In the genomic region with DNA sequence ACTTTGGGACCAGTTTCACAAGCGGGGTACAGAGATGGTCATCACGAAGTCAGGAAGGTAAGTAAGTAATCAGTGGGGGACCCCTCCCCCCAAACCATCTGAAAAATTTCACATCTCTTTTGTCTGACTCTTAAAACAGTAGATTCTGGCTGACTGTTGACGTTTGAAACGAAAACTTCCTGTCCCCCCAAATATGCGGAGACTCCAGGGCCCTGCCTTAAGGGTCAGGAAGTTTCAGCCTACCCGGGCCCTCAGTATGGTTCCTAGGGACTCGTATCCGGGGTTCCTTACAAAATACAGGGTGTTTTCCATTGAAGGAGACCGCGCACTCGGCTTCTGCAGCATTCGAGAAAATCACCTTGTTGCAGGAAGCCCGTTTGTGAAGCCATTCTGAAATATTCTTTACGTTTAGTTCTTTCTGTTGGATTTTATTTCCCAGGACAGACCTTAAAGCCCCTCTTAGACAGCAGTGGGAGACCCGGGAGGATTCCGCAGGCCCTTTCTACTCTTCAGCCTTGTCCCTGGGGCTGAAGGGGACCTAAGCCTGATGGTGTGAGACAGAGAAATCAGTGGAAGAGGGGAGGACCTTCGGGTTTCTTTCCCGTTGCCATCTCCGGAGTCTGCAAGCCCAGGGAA, we compare ENCODE assay signal across 8 mouse cellular contexts. TPM values are rescaled to one million over a fixed set of nuclear protein-coding genes. Genes with fewer than 3 reads are reported as not detected.
A peak's percentile ranks its signal among the peaks of the same experiment; 100 is the strongest.
DNase-seq lines count a peak whose midpoint lies in the region; ATAC-seq lines count a peak whose summit lies in the region.

No protein-coding gene starts in this region.

- 2% methylated on average over 19 of the region's 19 CpGs for WGBS in kidney, embryonic 15.5 days
- WGBS in hindbrain, embryonic 14.5 days, result under 1% methylated on average over 19 of the region's 19 CpGs
- WGBS in midbrain, embryonic 15.5 days, result under 1% methylated on average over 19 of the region's 19 CpGs

- ATAC-seq in kidney, embryonic 15.5 days (replicated peaks; ENCODE audit: low FRiP score), result no peak
- no peak for ATAC-seq in hindbrain, embryonic 14.5 days (ENCODE audit: low FRiP score)
- ATAC-seq in midbrain, embryonic 15.5 days (replicated peaks), result no peak

- peak overlapping the region; percentile 98 for H3K27ac ChIP-seq in kidney, embryonic 15.5 days
- peak overlapping the region; percentile 95 for H3K27ac ChIP-seq in brown adipose tissue, adult 24 weeks (replicated peaks; ENCODE audit: low read depth, low read length)
- no peak overlapping the region for H3K27ac ChIP-seq in hindbrain, embryonic 14.5 days
- H3K27ac ChIP-seq in midbrain, embryonic 15.5 days, result no peak overlapping the region

- H3K9me3 ChIP-seq in kidney, embryonic 15.5 days (replicated peaks), result no peaks in the 10 kb centered on the region
- no peaks in the 10 kb centered on the region for H3K9me3 ChIP-seq in hindbrain, embryonic 14.5 days (ENCODE audit: control insufficient read depth, low read length)
- H3K9me3 ChIP-seq in midbrain, embryonic 15.5 days, result no peaks in the 10 kb centered on the region

- peaks cover 5% of the 10 kb centered on the region; the same call in 1 of the 2 replicates for H3K36me3 ChIP-seq in kidney, embryonic 15.5 days
- no peaks in the 10 kb centered on the region for H3K36me3 ChIP-seq in hindbrain, embryonic 14.5 days (replicated peaks; ENCODE audit: control insufficient read depth, insufficient read depth)
- no peaks in the 10 kb centered on the region for H3K36me3 ChIP-seq in midbrain, embryonic 15.5 days (replicated peaks)

- peak overlapping the region; percentile 58 for H3K9ac ChIP-seq in kidney, embryonic 15.5 days
- peak overlapping the region; percentile 17; the same call in 1 of the 2 replicates for H3K9ac ChIP-seq in hindbrain, embryonic 14.5 days
- H3K9ac ChIP-seq in midbrain, embryonic 15.5 days, result no peak overlapping the region

- H3K4me3 ChIP-seq in kidney, embryonic 15.5 days (replicated peaks), result peak overlapping the region; percentile 51
- H3K4me3 ChIP-seq in brown adipose tissue, adult 24 weeks (ENCODE audit: insufficient read depth, low read depth, low read length), result peak overlapping the region; percentile 95
- H3K4me3 ChIP-seq in hindbrain, embryonic 14.5 days (replicated peaks; ENCODE audit: low read length), result peak overlapping the region; percentile 22
- peak overlapping the region; percentile 17; the same call in 1 of the 2 replicates for H3K4me3 ChIP-seq in midbrain, embryonic 15.5 days

- H3K4me2 ChIP-seq in kidney, embryonic 15.5 days, result peak overlapping the region; percentile 84
- peak overlapping the region; percentile 52 for H3K4me2 ChIP-seq in hindbrain, embryonic 14.5 days (replicated peaks)
- H3K4me2 ChIP-seq in midbrain, embryonic 15.5 days, result no peak overlapping the region

- DNase-seq in kidney, adult 9 months, result no peak
- DNase-seq in hindbrain, embryonic 14.5 days (ENCODE audit: low spot score), result no peak
- DNase-seq in layer of hippocampus, adult 9-11 months, result no peak
- no peak for DNase-seq in adrenal gland, postnatal 10 days
- no peak for DNase-seq in ovary, postnatal 10 days (ENCODE audit: low spot score)

- H3K27me3 ChIP-seq in kidney, embryonic 15.5 days, result peaks cover 95% of the 10 kb centered on the region
- peaks cover 100% of the 10 kb centered on the region for H3K27me3 ChIP-seq in hindbrain, embryonic 14.5 days (ENCODE audit: control insufficient read depth, insufficient read depth, low read length)
- H3K27me3 ChIP-seq in midbrain, embryonic 15.5 days (replicated peaks), result peaks cover 78% of the 10 kb centered on the region

- H3K4me1 ChIP-seq in kidney, embryonic 15.5 days, result peaks cover 49% of the 10 kb centered on the region
- no peaks in the 10 kb centered on the region for H3K4me1 ChIP-seq in brown adipose tissue, adult 24 weeks (ENCODE audit: control insufficient read depth, insufficient read depth, insufficient read length, low read length)
- H3K4me1 ChIP-seq in hindbrain, embryonic 14.5 days (replicated peaks; ENCODE audit: control insufficient read depth, insufficient read depth, low read length), result peaks cover 11% of the 10 kb centered on the region; the same call in 1 of the 2 replicates
- H3K4me1 ChIP-seq in midbrain, embryonic 15.5 days, result peaks cover 15% of the 10 kb centered on the region

RNA-seq across cellular contexts. Expression of gene Tbx3, which starts 2.0 kb away (rescaled TPM):
- 51.1 and 54.4 TPM in 2 replicates for polyA plus RNA-seq in kidney, embryonic 15.5 days (2015; fragmentation: Nextera tagmentation; extraction: Ambion mirVana)
- 3.7 and 5.0 TPM in 2 replicates for polyA plus RNA-seq in brown adipose tissue, adult 24 weeks (2012; ENCODE audit: insufficient read depth, insufficient read length, missing spikeins)
- polyA plus RNA-seq in hindbrain, embryonic 14.5 days (2014; fragmentation: Nextera tagmentation; extraction: Ambion mirVana), result 4.3 and 6.6 TPM in 2 replicates
- 2.9 and 4.7 TPM in 2 replicates for polyA plus RNA-seq in midbrain, embryonic 15.5 days (2015; fragmentation: Nextera tagmentation; extraction: Ambion mirVana)
- total RNA-seq in adrenal gland, postnatal 10 days (2021), result 100 to 1,000 TPM; 136 to 142 TPM

Comparison
In these comparisons a context has a peak if more than half of its experiments do, and no peak if none do; other contexts are left out.
1. H3K27ac ChIP-seq: peak in kidney, embryonic 15.5 days (single experiment) and brown adipose tissue, adult 24 weeks (single experiment); none in hindbrain, embryonic 14.5 days (single experiment) and midbrain, embryonic 15.5 days (single experiment).
2. H3K4me3 ChIP-seq: peak in every context shown above with its lines; median percentile 95 in brown adipose tissue, adult 24 weeks; 51 in kidney, embryonic 15.5 days; 22 in hindbrain, embryonic 14.5 days; 17 in midbrain, embryonic 15.5 days.